Mouse (Mus musculus) midbrain, embryonic 16.5 days (tissue): ENCODE data around the gene Eif5a2. TPM values are rescaled to one million over a fixed set of nuclear protein-coding genes. Genes with fewer than 3 reads are reported as not detected.

Source experiments
- ATAC-seq: fragments of 200-750 bp; cut with Nextera tagmentation; 2 replicates; pipeline ENCODE4 v1.8.0; 2017; ENCODE audit warnings: moderate TSS enrichment
- H3K27ac ChIP-seq: fragments of 300-500 bp; sonication (generic); 2 replicates; pipeline ENCODE4 v1.5.1; 2014; ENCODE audit warnings: mild to moderate bottlenecking, low read length, mixed read lengths
- H3K27me3 ChIP-seq: fragments of 300-500 bp; sonication (generic); 2 replicates; pipeline ENCODE4 v1.6.1; 2014; ENCODE audit warnings: low read depth, low read length, mixed read lengths; ENCODE audit not compliant: control insufficient read depth, insufficient read depth
- H3K36me3 ChIP-seq: fragments of 300-500 bp; sonication (generic); 2 replicates; pipeline ENCODE4 v1.6.1; 2014; ENCODE audit warnings: mild to moderate bottlenecking, low read length, moderate library complexity, mixed read lengths; ENCODE audit not compliant: control insufficient read depth, insufficient read depth
- H3K4me1 ChIP-seq: fragments of 300-500 bp; sonication (generic); 2 replicates; pipeline ENCODE4 v1.6.1; 2014; ENCODE audit warnings: mild to moderate bottlenecking, low read length, mixed read lengths; ENCODE audit not compliant: control insufficient read depth, insufficient read depth
- H3K4me2 ChIP-seq: fragments of 300-500 bp; sonication (generic); 2 replicates; pipeline ENCODE4 v1.6.1; 2014; ENCODE audit warnings: mild to moderate bottlenecking, low read length, mixed read lengths
- H3K4me3 ChIP-seq: fragments of 300-500 bp; sonication (generic); 2 replicates; pipeline ENCODE4 v1.5.1; 2014; ENCODE audit warnings: low read depth, mild to moderate bottlenecking, low read length, moderate library complexity, mixed read lengths
- H3K9ac ChIP-seq: fragments of 300-500 bp; sonication (generic); 2 replicates; pipeline ENCODE4 v1.6.1; 2014; ENCODE audit warnings: low read depth, low read length, mixed read lengths
- H3K9me3 ChIP-seq: fragments of 300-500 bp; sonication (generic); replicated peaks from 2 replicates; pipeline ENCODE4 v1.6.1; 2014; ENCODE audit warnings: mild to moderate bottlenecking, low read length, mixed read lengths; ENCODE audit not compliant: control insufficient read depth, poor library complexity, severe bottlenecking
- WGBS: fragments of 180-500 bp; shearing (Covaris S2); extraction: QIAGEN DNeasy Blood & Tissue Kit; methylation state at CpG from one replicate; pipeline ENCODE4 v1.1.7; 2014; 5-methylcytosine and 5-hydroxymethylcytosine counted together
- polyA plus RNA-seq: library from polyadenylated mRNA; unstranded; fragments of >200 nt; fragmentation: Nextera tagmentation; extraction: Ambion mirVana; gene quantifications from 2 replicates; pipeline ENCODE4 v1.2.1, GENCODE M21; 2015

Gene Eif5a2
- polyA plus RNA-seq, result 9.5 and 9.9 TPM in 2 replicates

- WGBS, result 1% methylated on average over 31 of the region's 46 CpGs
- ATAC-seq, result peak; percentile 100
- peak within 1 kb of the TSS; percentile 86 for H3K4me3 ChIP-seq
- no peak within 1 kb of the TSS for H3K27ac ChIP-seq
- H3K27me3 ChIP-seq, result no peaks in the 10 kb centered on the region; the same call in 1 of the 2 replicates
- H3K36me3 ChIP-seq, result no peaks in the 10 kb centered on the region
- H3K9me3 ChIP-seq, result no peaks in the 10 kb centered on the region
- H3K4me1 ChIP-seq, result peaks cover 7% of the 10 kb centered on the region
- H3K9ac ChIP-seq, result peak within 1 kb of the TSS; percentile 83
- peak within 1 kb of the TSS; percentile 90 for H3K4me2 ChIP-seq
Measured at GRCm38 (mm10) chr3:28780994-28781393, at the start of gene Eif5a2. TSS of gene Eif5a2 (plus strand) at chr3:28781276.

GRCm38 (mm10) chr3:28734712-28735111 lies 46.4 kb upstream of the Eif5a2 start:
- 48% methylated on average over 2 of the region's 2 CpGs for WGBS
- Histone ChIP-seq H3K4me1 (no peaks in the 10 kb centered on the region), H3K9ac (no peak overlapping the region), H3K27me3 (no peaks in the 10 kb centered on the region), H3K4me2 (no peak overlapping the region), H3K9me3 (no peaks in the 10 kb centered on the region), H3K36me3 (no peaks in the 10 kb centered on the region), H3K4me3 (no peak overlapping the region), H3K27ac (no peak overlapping the region)
- ATAC-seq, result no peak

GRCm38 (mm10) chr3:28736981-28737380 lies 44.1 kb upstream of the Eif5a2 start:
- Histone ChIP-seq H3K4me3 (no peak overlapping the region), H3K36me3 (no peaks in the 10 kb centered on the region), H3K27ac (no peak overlapping the region), H3K4me2 (no peak overlapping the region), H3K9me3 (no peaks in the 10 kb centered on the region), H3K4me1 (no peaks in the 10 kb centered on the region), H3K9ac (no peak overlapping the region), H3K27me3 (no peaks in the 10 kb centered on the region)
- 45% methylated on average over 2 of the region's 2 CpGs for WGBS
- ATAC-seq, result no peak

GRCm38 (mm10) chr3:28740353-28740752 lies 40.7 kb upstream of the Eif5a2 start:
- no peak for ATAC-seq
- Histone ChIP-seq H3K4me2 (no peak overlapping the region), H3K27ac (no peak overlapping the region), H3K9me3 (no peaks in the 10 kb centered on the region), H3K4me3 (no peak overlapping the region), H3K27me3 (no peaks in the 10 kb centered on the region), H3K4me1 (0 out of 2 replicates have a peak, but pooled peaks cover 4% of the 10 kb centered on the region), H3K9ac (no peak overlapping the region), H3K36me3 (no peaks in the 10 kb centered on the region)
- 34% methylated on average over 6 of the region's 6 CpGs for whole genome bisulfite sequencing

DNA sequence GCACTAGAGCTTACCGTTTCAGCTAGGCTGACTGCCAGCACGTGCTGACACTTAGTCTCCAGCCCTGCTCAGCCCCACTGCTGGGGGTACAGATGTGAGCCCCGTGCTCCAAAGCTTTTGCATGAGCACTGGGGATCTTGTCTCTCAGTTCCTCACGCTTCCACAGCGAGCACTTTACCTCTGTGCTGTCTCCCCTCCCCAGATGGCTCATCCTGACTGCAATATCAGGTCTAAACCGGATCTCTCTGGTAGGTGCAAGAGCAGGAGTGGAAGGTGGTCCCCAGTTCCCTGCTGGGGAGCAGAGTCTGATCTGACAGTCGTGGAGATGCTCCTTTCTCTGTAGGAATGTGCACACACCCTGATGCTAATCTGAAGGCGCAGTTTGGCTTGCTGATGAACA lies 37.8 kb upstream of the Eif5a2 start:
- Histone ChIP-seq H3K9ac (0 out of 2 replicates have a peak overlapping the region, but pooled peaks have one; percentile 27), H3K4me2 (peak overlapping the region; percentile 14), H3K4me3 (no peak overlapping the region), H3K27ac (no peak overlapping the region), H3K27me3 (no peaks in the 10 kb centered on the region), H3K36me3 (no peaks in the 10 kb centered on the region), H3K4me1 (peaks cover 9% of the 10 kb centered on the region; the same call in 1 of the 2 replicates), H3K9me3 (no peaks in the 10 kb centered on the region)
- ATAC-seq, result peak; percentile 50; the same call in 1 of the 2 replicates
- WGBS, result 35% methylated on average over 8 of the region's 8 CpGs

DNA sequence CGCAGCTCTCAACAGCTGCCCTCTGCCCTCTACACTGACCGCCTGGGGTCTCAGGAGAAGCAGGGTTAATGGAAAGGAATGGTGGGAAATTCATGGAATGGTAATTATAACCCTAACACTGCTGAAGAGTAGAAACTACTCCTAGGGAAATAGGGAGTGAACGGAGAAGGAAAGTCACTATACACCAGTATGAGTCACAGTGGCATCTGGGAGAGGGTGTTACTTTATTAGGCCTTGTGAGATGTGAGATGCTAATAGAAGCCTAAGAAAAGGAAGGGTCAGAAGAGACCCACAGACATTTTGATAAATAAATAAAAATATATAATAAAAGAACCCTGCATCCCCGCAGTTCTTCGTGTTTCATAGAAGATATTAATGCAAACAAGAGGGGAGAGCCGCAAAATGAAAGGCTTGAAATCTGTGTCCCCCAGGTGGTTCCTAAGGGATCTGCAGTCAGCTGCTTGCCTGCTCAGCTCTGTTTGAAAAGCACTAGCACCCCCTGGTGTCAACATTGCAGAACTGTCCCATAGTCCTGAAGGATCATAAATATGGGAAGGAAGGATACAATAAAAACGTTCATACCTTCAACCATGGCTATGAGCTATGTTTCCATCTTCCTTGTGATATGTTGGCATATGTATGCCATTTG lies 35.1 kb upstream of the Eif5a2 start:
- Histone ChIP-seq H3K4me3 (no peak overlapping the region), H3K9ac (no peak overlapping the region), H3K4me1 (peaks cover 9% of the 10 kb centered on the region; the same call in 1 of the 2 replicates), H3K27ac (no peak overlapping the region), H3K4me2 (no peak overlapping the region), H3K36me3 (no peaks in the 10 kb centered on the region), H3K9me3 (no peaks in the 10 kb centered on the region), H3K27me3 (no peaks in the 10 kb centered on the region)
- 29% methylated on average over 7 of the region's 7 CpGs for WGBS
- peak; percentile 88 for ATAC-seq

DNA sequence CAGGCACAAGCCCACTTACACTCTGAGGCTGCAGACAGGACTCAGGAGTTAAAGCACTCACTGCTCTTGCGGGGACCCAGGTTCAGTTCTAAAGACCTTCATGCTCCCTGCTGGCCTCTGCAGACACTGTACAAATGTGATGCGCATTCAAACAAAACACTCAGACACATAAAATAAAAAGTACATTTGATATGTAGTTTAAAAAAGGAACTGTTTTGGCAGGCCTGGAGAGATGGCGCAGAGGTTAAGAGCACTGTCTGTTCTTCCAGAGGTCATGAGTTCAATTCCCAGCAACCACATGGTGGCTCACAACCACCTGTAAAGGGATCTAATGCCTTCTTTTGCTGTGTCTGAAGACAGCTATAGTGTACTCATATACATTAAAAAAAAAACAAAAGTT lies 32.9 kb upstream of the Eif5a2 start:
- 88% methylated on average over 3 of the region's 3 CpGs for WGBS
- no peak for ATAC-seq
- Histone ChIP-seq H3K9me3 (no peaks in the 10 kb centered on the region), H3K4me1 (peaks cover 7% of the 10 kb centered on the region; the same call in 1 of the 2 replicates), H3K27me3 (no peaks in the 10 kb centered on the region), H3K4me2 (no peak overlapping the region), H3K36me3 (no peaks in the 10 kb centered on the region), H3K9ac (no peak overlapping the region), H3K4me3 (no peak overlapping the region), H3K27ac (no peak overlapping the region)

DNA sequence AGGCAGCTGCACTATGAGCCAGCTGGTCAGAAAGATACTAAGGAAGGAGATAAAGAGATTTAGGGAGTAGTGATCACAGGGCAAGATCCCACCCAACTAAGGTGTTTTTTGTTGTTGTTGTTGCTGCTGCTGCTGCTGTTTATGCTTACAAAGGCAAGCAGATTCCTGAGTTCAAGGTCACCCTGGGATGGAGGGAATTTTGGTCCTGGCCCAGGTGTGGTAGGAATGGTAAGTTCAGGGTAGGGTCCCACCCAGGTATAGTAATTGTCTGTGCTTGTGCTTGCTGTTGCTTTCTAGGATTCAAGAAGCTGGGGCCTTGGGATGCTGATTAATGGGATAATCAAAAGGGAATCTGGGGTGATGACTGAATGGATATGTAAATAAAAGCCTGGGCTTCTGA lies 32.1 kb upstream of the Eif5a2 start:
- Histone ChIP-seq H3K27ac (no peak overlapping the region), H3K9ac (no peak overlapping the region), H3K9me3 (no peaks in the 10 kb centered on the region), H3K36me3 (no peaks in the 10 kb centered on the region), H3K4me1 (peaks cover 5% of the 10 kb centered on the region; the same call in 1 of the 2 replicates), H3K4me3 (no peak overlapping the region), H3K27me3 (no peaks in the 10 kb centered on the region), H3K4me2 (no peak overlapping the region)
- ATAC-seq, result no peak

DNA sequence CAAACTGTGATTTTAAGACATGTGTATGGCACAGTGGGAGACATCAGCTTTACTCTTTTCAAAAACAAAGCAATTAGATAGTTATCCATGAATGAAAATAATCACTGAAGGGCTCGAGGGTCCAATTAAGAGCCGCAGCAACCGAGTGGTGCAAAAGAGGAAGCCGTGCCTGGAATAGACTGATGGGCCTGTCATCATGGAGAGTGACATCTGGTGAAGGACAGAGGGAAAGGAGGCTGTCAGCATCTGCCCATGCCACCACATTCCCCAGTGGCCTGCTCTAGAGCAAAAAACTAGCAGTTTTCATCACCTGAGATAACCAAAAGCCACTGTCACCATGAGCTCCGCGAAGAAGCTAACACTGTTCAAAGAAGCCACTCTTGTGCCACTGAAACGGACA lies 25.6 kb upstream of the Eif5a2 start:
- no peaks in the 10 kb centered on the region for H3K36me3 ChIP-seq
- H3K27ac ChIP-seq, result no peak overlapping the region
- H3K9ac ChIP-seq, result no peak overlapping the region
- no peaks in the 10 kb centered on the region for H3K9me3 ChIP-seq
- H3K4me1 ChIP-seq, result no peaks in the 10 kb centered on the region
- H3K4me3 ChIP-seq, result no peak overlapping the region
- H3K27me3 ChIP-seq, result no peaks in the 10 kb centered on the region
- peak; percentile 14; the same call in 1 of the 2 replicates for ATAC-seq
- 64% methylated on average over 7 of the region's 7 CpGs for WGBS
- no peak overlapping the region for H3K4me2 ChIP-seq
